Mouse (Mus musculus) kidney, adult 2 months (tissue): ENCODE results near the gene Sumf2.

Experiments used
- CTCF ChIP-seq: fragments of 200-500 bp; conservative IDR thresholded peaks from 2 replicates; pipeline ENCODE4 v1.5.1; 2011; ENCODE audit warnings: low read depth, mild to moderate bottlenecking, control low read depth, low read length, moderate library complexity, mixed read lengths; ENCODE audit not compliant: insufficient read depth, insufficient read length
- POLR2A ChIP-seq: fragments of 200-500 bp; IDR thresholded peaks from one replicate; pipeline ENCODE4 v1.6.1; 2011; ENCODE audit warnings: low read depth, low read length, control low read depth

GRCm38 (mm10) chr5:129898449-129898848 lies 51.7 kb downstream of the Sumf2 start, which contains the start of gene Phkg1:
- TF ChIP-seq CTCF: no peak
- TF ChIP-seq POLR2A: no peak
